Mouse (Mus musculus) left cerebral cortex, adult 9 months (tissue): ENCODE measurements around the gene Tspyl3.

Experiments
- DNase-seq, 2 experiments: peaks; one replicate each; pipeline ENCODE4 v3.0.0; 2022; ENCODE audit warnings: low spot score in 2 of 2

Gene Tspyl3

GRCm38 (mm10) chr2:153175995-153176570, 49.2 kb downstream of the Tspyl3 start:
- DNase-seq, result no peak
